Mouse (Mus musculus): ENCODE measurements around the gene Dmrt1.
"Not testable (repeated sequence)": the region's sequence is repeated elsewhere in the genome, so short reads cannot be mapped to it uniquely, and the experiment has no call there.

Gene Dmrt1

DNA sequence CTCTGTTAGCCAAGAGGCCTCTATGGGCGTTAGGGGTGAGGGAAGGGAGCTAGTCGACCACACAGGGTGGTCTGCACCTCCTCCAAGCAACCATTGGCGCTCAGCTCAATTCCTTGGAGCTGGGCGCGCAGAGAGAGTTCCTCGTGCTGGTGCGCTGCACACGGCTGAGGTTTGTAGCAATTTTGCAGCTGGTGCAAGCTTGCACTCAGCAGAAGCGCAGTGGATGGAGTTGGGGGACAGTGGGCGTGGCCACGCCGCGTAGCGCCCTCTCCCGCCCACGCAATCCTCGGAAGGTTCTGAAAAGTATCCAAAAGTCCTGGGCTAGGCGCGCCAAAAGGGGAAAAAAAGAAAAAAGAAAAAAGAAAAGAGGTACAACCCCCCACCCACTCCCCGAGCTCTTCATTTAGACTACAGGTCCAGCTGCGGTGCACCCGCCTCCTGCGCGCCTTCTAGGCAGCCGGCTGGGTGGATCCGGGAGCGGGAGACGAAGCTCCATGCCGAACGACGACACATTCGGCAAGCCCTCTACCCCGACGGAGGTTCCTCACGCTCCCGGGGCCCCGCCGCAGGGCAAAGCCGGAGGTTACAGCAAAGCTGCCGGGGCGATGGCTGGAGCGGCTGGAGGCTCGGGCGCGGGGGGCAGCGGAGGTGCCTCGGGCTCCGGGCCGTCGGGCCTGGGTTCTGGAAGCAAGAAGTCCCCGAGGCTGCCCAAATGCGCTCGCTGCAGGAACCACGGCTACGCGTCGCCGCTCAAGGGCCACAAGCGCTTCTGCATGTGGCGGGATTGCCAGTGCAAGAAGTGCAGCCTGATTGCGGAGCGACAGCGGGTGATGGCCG lies at the start of gene Dmrt1:
Gene Dmrt1 (plus strand): TSS at position 259 of the 837 bp plus-strand sequence.
- Histone ChIP-seq H3K27me3 (ENCODE audit: control insufficient read depth, insufficient read depth, low read length, poor library complexity, severe bottlenecking) (no peaks in the 10 kb centered on the region; the same call in 1 of the 2 replicates), H3K36me3 (ENCODE audit: control insufficient read depth, insufficient read depth, low read length, poor library complexity, severe bottlenecking) (no peaks in the 10 kb centered on the region)
- no peak for DNase-seq (ENCODE audit: low read depth, low spot score)

DNA sequence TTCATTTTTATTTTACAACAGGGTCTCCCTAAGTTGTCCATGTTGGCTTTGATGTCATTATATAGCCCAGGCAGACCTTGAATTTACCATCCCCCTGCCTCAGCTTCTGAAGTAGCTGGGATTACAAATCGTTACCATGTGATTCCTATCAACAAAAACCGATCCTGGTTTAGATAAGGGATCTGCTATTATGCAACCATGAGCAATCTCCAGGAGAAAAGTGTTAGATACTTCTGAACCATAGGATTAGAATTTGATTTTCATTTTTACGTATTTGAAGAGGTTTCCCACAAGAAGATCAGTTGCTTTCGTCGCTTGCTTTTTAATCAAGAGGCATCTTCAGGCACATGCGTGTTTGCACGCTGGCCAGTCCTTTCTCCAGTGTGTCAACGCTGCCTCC lies 44.7 kb upstream of the Dmrt1 start:
- Histone ChIP-seq H3K36me3 (ENCODE audit: control insufficient read depth, insufficient read depth, low read length, poor library complexity, severe bottlenecking) (no peaks in the 10 kb centered on the region), H3K27me3 (ENCODE audit: control insufficient read depth, insufficient read depth, low read length, poor library complexity, severe bottlenecking) (no peaks in the 10 kb centered on the region)
- no peak for DNase-seq (ENCODE audit: low read depth, low spot score)

DNA sequence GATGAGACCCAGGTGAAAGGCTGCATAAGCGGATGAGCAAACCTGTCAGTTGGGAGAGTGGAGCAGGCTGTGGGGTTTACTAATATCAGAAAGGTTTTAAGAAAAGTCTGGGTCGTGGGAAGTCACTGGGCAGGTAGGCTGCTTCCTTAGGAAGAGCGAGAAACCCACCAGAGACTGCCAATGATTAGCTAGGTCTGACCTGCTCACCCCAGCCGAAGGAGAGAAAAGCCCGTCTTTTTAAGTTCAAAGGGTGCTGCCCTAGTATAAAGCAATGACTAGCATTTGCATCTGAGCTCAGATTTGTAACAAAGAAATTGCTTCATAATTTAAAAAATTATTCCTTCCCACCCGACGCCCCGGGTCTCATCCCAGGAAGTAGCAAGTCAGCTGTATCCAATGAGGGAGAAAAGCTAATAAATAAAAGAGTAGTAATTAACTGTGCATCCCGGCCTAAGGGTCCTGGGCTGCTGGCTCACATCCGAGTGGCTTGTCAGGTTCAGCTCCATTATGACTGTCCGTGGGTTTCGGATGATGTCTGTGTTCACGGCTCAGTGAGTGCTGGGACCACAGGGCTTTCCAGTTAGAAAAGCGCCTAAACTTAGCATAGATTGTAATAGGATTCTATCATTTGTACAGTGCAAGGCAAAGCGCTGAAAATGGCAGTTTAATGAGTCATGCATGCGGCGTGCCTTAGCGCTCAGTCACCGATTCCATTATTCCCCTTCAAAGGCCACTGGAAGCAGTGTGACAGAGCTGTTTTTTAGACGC lies 43.7 kb upstream of the Dmrt1 start:
- H3K27me3 ChIP-seq (ENCODE audit: control insufficient read depth, insufficient read depth, low read length, poor library complexity, severe bottlenecking), result no peaks in the 10 kb centered on the region
- H3K36me3 ChIP-seq (ENCODE audit: control insufficient read depth, insufficient read depth, low read length, poor library complexity, severe bottlenecking), result no peaks in the 10 kb centered on the region
- DNase-seq (ENCODE audit: low read depth, low spot score), result no peak

DNA sequence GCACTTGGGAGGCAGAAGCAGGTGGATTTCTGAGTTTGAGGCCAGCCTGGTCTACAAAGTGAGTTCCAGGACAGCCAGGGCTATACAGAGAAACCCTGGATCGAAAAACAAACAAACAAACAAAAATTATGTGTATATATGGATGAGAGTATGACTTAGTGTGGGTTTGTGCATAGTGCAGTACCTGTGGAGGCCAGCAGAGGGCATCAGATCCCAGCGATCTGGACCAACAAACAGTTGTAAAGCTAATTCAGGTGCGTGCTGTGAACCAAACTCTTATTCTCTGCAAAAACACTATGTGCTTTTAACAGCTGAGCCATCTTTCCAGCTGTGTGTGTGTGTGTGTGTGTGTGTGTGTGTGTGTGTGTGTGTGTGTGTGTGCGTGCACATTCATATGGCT lies 29.6 kb upstream of the Dmrt1 start:
- H3K27me3 ChIP-seq (ENCODE audit: control insufficient read depth, insufficient read depth, low read length, poor library complexity, severe bottlenecking); H3K36me3 ChIP-seq (ENCODE audit: control insufficient read depth, insufficient read depth, low read length, poor library complexity, severe bottlenecking): not testable (repeated sequence)
- peak; percentile 18 for DNase-seq (ENCODE audit: low read depth, low spot score)

DNA sequence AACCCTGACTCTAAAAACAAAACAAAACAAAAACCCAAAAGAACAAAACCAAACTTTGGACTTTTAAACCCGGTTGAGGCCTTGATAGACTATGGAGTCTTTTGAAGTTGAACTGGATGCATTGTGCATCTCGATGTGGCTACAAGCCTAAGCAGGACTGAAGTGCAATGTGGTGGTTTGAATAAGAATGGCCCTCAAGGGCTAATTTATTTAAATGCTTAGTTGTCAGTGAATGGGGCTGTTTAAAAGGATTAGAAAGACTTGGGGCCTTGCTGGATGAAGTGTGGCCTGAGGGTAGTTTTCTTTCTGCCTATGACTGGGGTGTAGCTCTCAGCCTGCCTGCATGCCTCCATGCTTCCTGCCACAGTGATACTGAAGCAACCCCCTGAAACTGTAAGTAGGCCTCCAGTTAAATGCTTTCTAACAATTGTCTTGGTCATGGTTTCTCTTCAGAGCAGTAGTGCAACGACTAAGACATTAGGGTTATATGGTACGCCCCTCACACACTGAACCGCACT lies 26.2 kb upstream of the Dmrt1 start:
- H3K27me3 ChIP-seq (ENCODE audit: control insufficient read depth, insufficient read depth, low read length, poor library complexity, severe bottlenecking), result no peaks in the 10 kb centered on the region

DNA sequence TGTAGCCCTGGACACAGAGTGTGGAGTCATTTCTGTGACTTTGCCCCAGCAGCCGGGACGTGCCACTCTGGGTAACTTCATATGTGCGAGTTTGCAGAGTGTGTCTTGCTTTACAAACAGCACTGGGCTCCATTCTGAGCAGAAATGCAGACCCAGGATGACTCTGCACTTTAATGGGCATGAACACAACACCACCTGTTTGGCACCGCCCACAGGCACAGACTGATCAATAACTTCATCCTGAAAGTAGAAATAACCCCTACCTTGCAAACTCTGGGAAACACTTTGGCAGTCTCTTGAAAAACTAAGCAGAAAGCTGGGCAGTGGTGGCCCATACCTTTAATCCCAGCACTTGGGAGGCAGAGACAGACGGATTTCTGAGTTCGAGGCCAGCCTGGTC lies 24.6 kb upstream of the Dmrt1 start:
- H3K27me3 ChIP-seq (ENCODE audit: control insufficient read depth, insufficient read depth, low read length, poor library complexity, severe bottlenecking), result no peaks in the 10 kb centered on the region
- H3K36me3 ChIP-seq (ENCODE audit: control insufficient read depth, insufficient read depth, low read length, poor library complexity, severe bottlenecking), result no peaks in the 10 kb centered on the region
- DNase-seq (ENCODE audit: low read depth, low spot score), result no peak

More for the DNA sequence above, 26.2 kb upstream of the Dmrt1 start:
- no peak for DNase-seq (ENCODE audit: low read depth, low spot score)
- no peaks in the 10 kb centered on the region for H3K36me3 ChIP-seq (ENCODE audit: control insufficient read depth, insufficient read depth, low read length, poor library complexity, severe bottlenecking)

DNA sequence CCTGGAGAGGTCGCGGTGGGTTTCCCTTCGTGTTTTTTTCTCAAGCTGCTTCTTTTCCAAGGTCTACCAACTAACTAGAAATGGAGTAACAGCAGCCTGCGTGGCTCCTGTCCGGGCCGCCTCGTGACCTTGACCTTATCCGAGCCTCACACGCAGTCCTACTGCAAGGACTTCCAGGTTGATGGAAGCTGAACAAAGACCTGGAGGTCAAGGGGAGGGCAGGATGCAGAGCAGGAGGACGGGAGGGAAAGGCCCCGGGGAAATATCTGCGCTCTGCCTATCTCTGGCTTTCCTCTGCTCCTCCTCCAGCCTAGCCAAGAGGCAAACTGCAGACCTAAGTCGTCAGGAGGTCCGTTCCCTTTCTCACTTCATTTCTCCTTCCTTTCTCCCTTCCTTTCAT lies 18.9 kb upstream of the Dmrt1 start:
- Histone ChIP-seq H3K36me3 (ENCODE audit: control insufficient read depth, insufficient read depth, low read length, poor library complexity, severe bottlenecking) (no peaks in the 10 kb centered on the region), H3K27me3 (ENCODE audit: control insufficient read depth, insufficient read depth, low read length, poor library complexity, severe bottlenecking) (no peaks in the 10 kb centered on the region; the same call in 1 of the 2 replicates)
- no peak for DNase-seq (ENCODE audit: low read depth, low spot score)

DNA sequence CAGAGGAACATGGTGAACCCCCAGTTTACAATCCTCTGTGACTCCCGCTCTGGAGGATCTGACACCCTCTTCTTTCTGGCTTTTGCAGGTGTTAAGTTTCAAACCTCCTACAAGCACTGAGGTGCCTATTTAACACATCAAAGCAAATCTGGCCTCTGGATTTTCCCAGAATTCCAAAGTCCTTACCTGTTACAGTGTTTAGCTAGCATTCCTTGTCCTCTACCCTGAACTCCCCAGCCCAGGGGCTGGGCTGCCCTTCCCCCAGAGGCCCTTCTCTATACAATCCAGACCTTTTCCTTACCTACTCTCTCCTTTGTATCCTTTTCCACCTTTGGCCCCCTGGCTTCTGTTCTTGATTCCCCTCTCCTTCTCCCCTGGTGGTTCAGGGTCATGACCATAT lies 18.1 kb upstream of the Dmrt1 start:
- H3K36me3 ChIP-seq (ENCODE audit: control insufficient read depth, insufficient read depth, low read length, poor library complexity, severe bottlenecking), result no peaks in the 10 kb centered on the region
- DNase-seq (ENCODE audit: low read depth, low spot score), result no peak
- H3K27me3 ChIP-seq (ENCODE audit: control insufficient read depth, insufficient read depth, low read length, poor library complexity, severe bottlenecking), result no peaks in the 10 kb centered on the region; the same call in 1 of the 2 replicates

DNA sequence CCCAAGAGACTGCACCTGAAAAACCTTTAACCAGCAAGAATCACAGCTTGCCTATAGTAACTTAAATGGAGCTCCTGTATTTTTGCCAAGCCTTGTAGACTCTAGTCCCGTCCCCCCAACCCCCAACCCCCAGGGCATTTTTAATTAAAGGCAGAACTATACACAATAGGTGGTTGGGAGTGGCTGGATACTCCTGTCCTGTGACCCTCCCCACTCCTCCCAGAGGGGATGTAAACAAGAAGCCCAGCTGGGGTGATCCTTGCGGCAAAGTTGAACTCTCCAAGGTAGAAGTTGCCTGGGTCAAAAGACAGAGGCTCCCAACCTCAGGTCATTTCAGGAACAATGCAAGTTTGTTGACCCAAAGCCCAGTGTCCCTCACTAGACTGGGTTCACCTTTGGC lies 16.9 kb upstream of the Dmrt1 start:
- Histone ChIP-seq H3K36me3 (ENCODE audit: control insufficient read depth, insufficient read depth, low read length, poor library complexity, severe bottlenecking) (no peaks in the 10 kb centered on the region), H3K27me3 (ENCODE audit: control insufficient read depth, insufficient read depth, low read length, poor library complexity, severe bottlenecking) (no peaks in the 10 kb centered on the region; the same call in 1 of the 2 replicates)
- DNase-seq (ENCODE audit: low read depth, low spot score), result no peak

DNA sequence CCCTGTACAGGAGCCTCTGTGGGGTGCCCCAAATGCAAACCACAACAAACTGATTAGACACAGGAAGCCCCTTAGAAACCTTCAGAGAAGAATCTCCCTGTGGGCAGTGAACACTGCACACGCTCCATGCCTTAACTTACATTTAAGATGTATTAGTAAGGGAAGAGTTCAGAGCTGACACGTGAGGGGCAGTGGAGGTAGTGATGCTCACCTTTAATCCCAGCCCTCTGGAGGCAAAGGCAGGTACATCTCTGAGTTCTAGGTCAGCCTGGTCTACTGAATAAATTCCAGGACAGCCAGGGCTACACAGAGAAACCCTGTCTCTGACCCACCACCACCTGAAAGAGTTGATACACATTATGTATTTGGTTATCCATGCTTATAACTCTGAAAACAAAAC lies 15.9 kb upstream of the Dmrt1 start:
- Histone ChIP-seq H3K27me3 (ENCODE audit: control insufficient read depth, insufficient read depth, low read length, poor library complexity, severe bottlenecking) (no peaks in the 10 kb centered on the region; the same call in 1 of the 2 replicates), H3K36me3 (ENCODE audit: control insufficient read depth, insufficient read depth, low read length, poor library complexity, severe bottlenecking) (no peaks in the 10 kb centered on the region)
- no peak for DNase-seq (ENCODE audit: low read depth, low spot score)

DNA sequence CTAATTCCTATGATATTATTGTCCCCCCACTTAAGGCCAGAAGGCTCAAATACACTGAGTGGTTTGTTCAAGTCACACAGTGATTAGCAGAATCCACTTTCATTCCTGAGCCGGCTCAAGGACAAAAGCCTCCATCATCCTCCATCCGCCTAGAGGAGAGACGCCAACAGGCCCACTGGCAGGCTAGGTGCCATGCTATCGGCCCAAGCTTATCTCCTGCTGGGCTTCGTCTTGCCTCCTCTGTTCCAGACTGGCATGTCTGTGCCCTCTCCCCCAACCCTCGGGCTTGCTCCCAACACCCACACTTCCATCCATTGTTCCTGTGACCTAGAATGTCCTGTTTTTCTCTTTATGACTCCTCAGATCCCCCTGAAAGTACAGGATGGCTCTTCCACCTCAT lies 8.0 kb upstream of the Dmrt1 start:
- Histone ChIP-seq H3K36me3 (ENCODE audit: control insufficient read depth, insufficient read depth, low read length, poor library complexity, severe bottlenecking) (no peaks in the 10 kb centered on the region), H3K27me3 (ENCODE audit: control insufficient read depth, insufficient read depth, low read length, poor library complexity, severe bottlenecking) (no peaks in the 10 kb centered on the region)
- DNase-seq (ENCODE audit: low read depth, low spot score), result no peak

DNA sequence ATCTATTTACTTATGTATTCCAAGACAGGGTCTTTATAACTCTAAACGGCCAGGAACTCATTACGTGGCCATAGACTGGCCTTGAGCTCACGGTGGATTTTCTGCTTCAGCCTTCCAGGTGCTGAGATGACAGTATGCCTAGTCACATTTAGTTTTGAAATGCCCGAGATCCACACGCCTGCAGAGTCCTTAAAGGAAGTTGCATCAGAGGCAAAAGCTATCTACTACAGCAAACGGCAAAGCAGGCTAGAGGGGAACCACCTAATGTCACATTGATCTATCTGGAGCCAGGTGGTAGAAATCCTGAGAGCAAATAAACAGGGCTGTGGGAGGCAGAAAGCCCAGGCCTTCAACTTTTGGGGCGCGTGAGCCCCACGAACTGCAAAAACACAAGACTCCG lies 540 bp upstream of the Dmrt1 start:
- Histone ChIP-seq H3K27me3 (ENCODE audit: control insufficient read depth, insufficient read depth, low read length, poor library complexity, severe bottlenecking) (no peaks in the 10 kb centered on the region), H3K36me3 (ENCODE audit: control insufficient read depth, insufficient read depth, low read length, poor library complexity, severe bottlenecking) (no peaks in the 10 kb centered on the region)
- no peak for DNase-seq (ENCODE audit: low read depth, low spot score)

DNA sequence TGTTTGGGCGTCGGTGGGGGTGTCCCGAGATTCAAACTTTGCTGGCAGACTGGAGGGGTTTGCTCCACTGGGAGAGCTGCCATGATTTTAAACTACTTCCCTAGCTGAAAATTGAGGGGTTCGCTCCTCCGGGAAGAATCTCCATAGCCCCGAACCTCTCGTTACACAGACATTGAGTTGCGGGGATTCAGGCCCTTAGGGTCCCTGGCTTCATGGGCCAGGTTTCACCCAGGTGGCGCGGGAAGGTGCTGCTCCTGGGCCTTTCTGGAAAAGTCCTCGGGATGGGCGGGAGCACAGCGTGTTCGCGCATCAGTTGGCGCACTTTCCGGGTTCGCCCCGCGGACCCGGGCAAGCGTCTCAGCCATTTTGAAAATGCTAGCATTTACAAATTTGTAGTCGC lies 1.2 kb downstream of the Dmrt1 start:
- no peaks in the 10 kb centered on the region; the same call in 1 of the 2 replicates for H3K27me3 ChIP-seq (ENCODE audit: control insufficient read depth, insufficient read depth, low read length, poor library complexity, severe bottlenecking)
- no peaks in the 10 kb centered on the region for H3K36me3 ChIP-seq (ENCODE audit: control insufficient read depth, insufficient read depth, low read length, poor library complexity, severe bottlenecking)
- no peak for DNase-seq (ENCODE audit: low read depth, low spot score)

DNA sequence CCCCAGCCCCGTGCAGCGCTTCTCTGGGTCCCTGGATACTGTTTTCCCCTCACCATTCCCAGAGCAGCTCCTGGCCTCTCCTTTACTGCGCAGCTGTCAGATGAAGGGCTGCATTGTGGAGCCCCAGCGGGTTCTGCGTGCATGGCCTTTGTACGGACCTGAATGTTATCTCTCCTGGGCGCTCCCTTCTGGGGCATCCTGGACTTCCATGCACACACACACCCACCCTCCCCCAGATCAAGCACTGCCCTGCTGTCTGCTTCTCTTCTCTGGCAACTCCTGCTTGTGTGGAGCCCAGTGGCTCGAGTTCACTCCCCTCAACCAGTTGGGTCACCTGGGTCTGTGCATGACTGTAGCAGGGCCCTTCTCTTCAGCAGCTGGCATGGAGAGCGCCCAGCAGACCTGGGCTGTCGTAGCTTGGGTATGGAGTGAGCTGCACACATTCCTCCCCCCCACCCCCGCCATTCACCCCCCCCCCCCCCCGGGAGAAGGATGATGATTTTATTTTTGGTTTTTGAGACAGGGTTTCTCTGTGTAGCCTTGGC lies 9.6 kb downstream of the Dmrt1 start:
- no peak for DNase-seq (ENCODE audit: low read depth, low spot score)
- Histone ChIP-seq H3K27me3 (ENCODE audit: control insufficient read depth, insufficient read depth, low read length, poor library complexity, severe bottlenecking) (no peaks in the 10 kb centered on the region; the same call in 1 of the 2 replicates), H3K36me3 (ENCODE audit: control insufficient read depth, insufficient read depth, low read length, poor library complexity, severe bottlenecking) (no peaks in the 10 kb centered on the region)

DNA sequence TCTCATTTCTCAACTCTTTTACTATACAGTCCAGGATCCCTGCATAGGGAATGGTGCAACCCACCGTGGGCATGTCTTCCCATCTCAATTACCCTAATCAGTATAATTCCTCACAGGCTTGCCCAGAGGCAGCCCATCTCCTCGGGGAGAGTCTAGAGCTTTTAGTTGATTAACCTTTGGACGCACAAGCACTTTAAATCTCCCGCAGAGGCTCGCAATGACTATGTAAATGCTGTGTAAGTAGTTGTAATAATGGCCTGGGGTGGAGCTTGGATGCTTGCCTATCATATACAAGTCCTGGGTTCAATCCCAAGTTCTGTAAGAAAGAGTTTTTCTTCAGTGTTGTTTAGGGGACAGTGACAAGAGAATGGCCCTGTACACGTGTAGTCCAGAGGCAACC lies 18.7 kb downstream of the Dmrt1 start:
- no peak for DNase-seq (ENCODE audit: low read depth, low spot score)
- Histone ChIP-seq H3K36me3 (ENCODE audit: control insufficient read depth, insufficient read depth, low read length, poor library complexity, severe bottlenecking) (no peaks in the 10 kb centered on the region), H3K27me3 (ENCODE audit: control insufficient read depth, insufficient read depth, low read length, poor library complexity, severe bottlenecking) (no peaks in the 10 kb centered on the region)
